Mouse (Mus musculus): ENCODE results near the gene Gm13119. TPM values are rescaled to one million over a fixed set of nuclear protein-coding genes. Genes with fewer than 3 reads are reported as not detected.

The Gm13119 gene
- polyA plus RNA-seq, 1 experiment from 2014 or later, result not detected

Other genes with a start within 250 kb of the Gm13119 start
- gene Oog3, start 195.3 kb upstream of the Gm13119 start, polyA plus RNA-seq (2016; fragmentation: Nextera tagmentation; extraction: Ambion mirVana), result not detected in 2 replicates
- gene Oog2, start 167.2 kb upstream of the Gm13119 start, polyA plus RNA-seq (2016; fragmentation: Nextera tagmentation; extraction: Ambion mirVana), result not detected in 2 replicates
- not detected in 2 replicates for gene C87977, start 144.6 kb upstream of the Gm13119 start, polyA plus RNA-seq (2016; fragmentation: Nextera tagmentation; extraction: Ambion mirVana)
- not detected in 2 replicates for gene Pramel5, start 77.5 kb upstream of the Gm13119 start, polyA plus RNA-seq (2016; fragmentation: Nextera tagmentation; extraction: Ambion mirVana)
- not detected in 2 replicates for gene Gm13128, start 27.7 kb upstream of the Gm13119 start, polyA plus RNA-seq (2016; fragmentation: Nextera tagmentation; extraction: Ambion mirVana)
- not detected in 2 replicates for gene Pramef20, start 20.0 kb downstream of the Gm13119 start, polyA plus RNA-seq (2016; fragmentation: Nextera tagmentation; extraction: Ambion mirVana)
- gene Pramef12, start 50.5 kb downstream of the Gm13119 start, polyA plus RNA-seq (2016; fragmentation: Nextera tagmentation; extraction: Ambion mirVana), result 0.14 and 0.26 TPM in 2 replicates
- not detected in 2 replicates for gene 1700012P22Rik, start 80.8 kb downstream of the Gm13119 start, polyA plus RNA-seq (2016; fragmentation: Nextera tagmentation; extraction: Ambion mirVana)
- not detected in 2 replicates for gene Gm9944, start 95.4 kb downstream of the Gm13119 start, polyA plus RNA-seq (2016; fragmentation: Nextera tagmentation; extraction: Ambion mirVana)
- gene Aadacl3, start 105.8 kb downstream of the Gm13119 start, polyA plus RNA-seq (2016; fragmentation: Nextera tagmentation; extraction: Ambion mirVana), result not detected in 2 replicates
- not detected in 2 replicates for gene 9430007A20Rik, start 161.9 kb downstream of the Gm13119 start, polyA plus RNA-seq (2016; fragmentation: Nextera tagmentation; extraction: Ambion mirVana)
- not detected in 2 replicates for gene Gm13124, start 207.2 kb downstream of the Gm13119 start, polyA plus RNA-seq (2016; fragmentation: Nextera tagmentation; extraction: Ambion mirVana)

Data from limb, embryonic 12.5 days (tissue).